Mouse (Mus musculus) heart, postnatal 0 days (tissue): ENCODE results near the gene Rps21.

Source experiments
- CTCF ChIP-seq: IDR thresholded peaks from 2 replicates; pipeline ENCODE4 v1.5.1; 2016; ENCODE audit warnings: antibody characterized with exemption, control low read depth, low read depth
- EP300 ChIP-seq: IDR thresholded peaks from 2 replicates; pipeline ENCODE4 v1.6.1; 2016; ENCODE audit warnings: antibody characterized with exemption, low read depth

GRCm38 (mm10) chr2:180207840-180208239 is 49.3 kb upstream of the Rps21 start:
- TF ChIP-seq EP300 = no peak
- peak; percentile 56 for TF ChIP-seq CTCF
